Mouse (Mus musculus) myocyte (in vitro differentiated cells): ENCODE measurements around the gene Fstl4.

Experiments used
- CEBPB ChIP-seq: IDR thresholded peaks from 2 replicates; pipeline ENCODE4 v1.6.1; 2011; ENCODE audit warnings: mild to moderate bottlenecking, moderate library complexity; ENCODE audit not compliant: poor library complexity, insufficient read depth, severe bottlenecking
- E2F4 ChIP-seq: IDR thresholded peaks from one replicate; pipeline ENCODE4 v1.6.1; 2011; ENCODE audit warnings: mild to moderate bottlenecking, control low read depth, moderate library complexity; ENCODE audit not compliant: insufficient read depth
- MAX ChIP-seq: IDR thresholded peaks from one replicate; pipeline ENCODE4 v1.6.1; 2011; ENCODE audit warnings: low read depth, mild to moderate bottlenecking, control low read depth
- MYOD1 ChIP-seq, 3 experiments: IDR thresholded peaks; one replicate each; pipeline ENCODE4 v1.6.1; 2011; ENCODE audit warnings: control low read depth in 2 of 3, low read depth in 2 of 3, mild to moderate bottlenecking in 2 of 3, moderate library complexity in 1 of 3; ENCODE audit not compliant: insufficient read length in 2 of 3, control insufficient read depth in 1 of 3
- MYOG ChIP-seq, 3 experiments: IDR thresholded peaks; one replicate each; pipeline ENCODE4 v1.6.1; 2011; ENCODE audit warnings: control low read depth in 2 of 3, low read depth in 2 of 3, mild to moderate bottlenecking in 2 of 3; ENCODE audit not compliant: insufficient read length in 2 of 3, control insufficient read depth in 1 of 3, insufficient read depth in 1 of 3
- POLR2A ChIP-seq: IDR thresholded peaks from one replicate; pipeline ENCODE4 v1.6.1; 2011; ENCODE audit warnings: low read depth, mild to moderate bottlenecking, control low read depth, moderate library complexity; ENCODE audit not compliant: insufficient read length
- POLR2AphosphoS2 ChIP-seq: IDR thresholded peaks from one replicate; pipeline ENCODE4 v1.6.1; 2011; ENCODE audit warnings: low read depth, control low read depth; ENCODE audit not compliant: insufficient read length
- REST ChIP-seq: IDR thresholded peaks from one replicate; pipeline ENCODE4 v1.6.1; 2011; ENCODE audit warnings: mild to moderate bottlenecking, control low read depth, moderate library complexity; ENCODE audit not compliant: insufficient read depth, insufficient read length
- SRF ChIP-seq: IDR thresholded peaks from one replicate; pipeline ENCODE4 v1.6.1; 2011; ENCODE audit warnings: low read depth; ENCODE audit not compliant: control insufficient read depth, insufficient read length
- TCF12 ChIP-seq: IDR thresholded peaks from one replicate; pipeline ENCODE4 v1.6.1; 2011; ENCODE audit warnings: mild to moderate bottlenecking, control low read depth; ENCODE audit not compliant: poor library complexity, insufficient read depth, severe bottlenecking
- TCF3 ChIP-seq: IDR thresholded peaks from one replicate; pipeline ENCODE4 v1.6.1; 2011; ENCODE audit warnings: low read depth, control low read depth; ENCODE audit not compliant: insufficient read length
- USF1 ChIP-seq: IDR thresholded peaks from one replicate; pipeline ENCODE4 v1.6.1; 2011; ENCODE audit warnings: low read depth, mild to moderate bottlenecking, control low read depth, moderate library complexity

- TF ChIP-seq TCF3 (no peak), POLR2A (no peak), CEBPB (no peak), TCF12 (no peak), MAX (no peak), POLR2AphosphoS2 (no peak), USF1 (no peak), MYOG (IDR thresholded peaks at IDR 0.05; ENCODE audit: control insufficient read depth in 1 of 3, insufficient read depth in 1 of 3, insufficient read length in 2 of 3, low read depth in 2 of 3) (no peak), E2F4 (no peak), MYOD1 (IDR thresholded peaks at IDR 0.05; ENCODE audit: control insufficient read depth in 1 of 3, insufficient read length in 2 of 3, low read depth in 2 of 3) (no peak), SRF (no peak), REST (no peak)
These were observed 151.2 kb downstream of the Fstl4 start for GRCm38 (mm10) chr11:52915648-52916047.
